Mouse (Mus musculus) C2C12 (cell line): ENCODE measurements at regions not wholly inside any gene's neighbourhood (a gene's known extent, or its start where the extent isn't known, plus 50 kb on each side); places are given as distances from the start of the nearest gene placed in this dataset.

ENCODE experiments used
- H3K27me3 ChIP-seq: one replicate; pipeline ENCODE4 v1.6.1; 2011; ENCODE audit not compliant: control insufficient read depth, insufficient read depth, insufficient read length
- H3K36me3 ChIP-seq: one replicate; pipeline ENCODE4 v1.6.1; 2011; ENCODE audit not compliant: control insufficient read depth, insufficient read depth
- H3K4me3 ChIP-seq: one replicate; pipeline ENCODE4 v1.5.1; 2011; ENCODE audit warnings: mild to moderate bottlenecking, control low read depth; ENCODE audit not compliant: poor library complexity, insufficient read depth, severe bottlenecking
- H3K79me2 ChIP-seq: one replicate; pipeline ENCODE4 v1.6.1; 2011; ENCODE audit not compliant: control insufficient read depth, insufficient read depth
- H3K79me3 ChIP-seq: one replicate; pipeline ENCODE4 v1.6.1; 2011; ENCODE audit warnings: low read depth, control low read depth
- H3ac ChIP-seq: one replicate; pipeline ENCODE3; 2011; ENCODE audit warnings: low read depth; ENCODE audit not compliant: control insufficient read depth, insufficient read length
- CEBPB ChIP-seq: IDR thresholded peaks from one replicate; pipeline ENCODE4 v1.6.1; 2011; ENCODE audit warnings: low read depth, mild to moderate bottlenecking, control low read depth, moderate library complexity
- CTCF ChIP-seq: IDR thresholded peaks from one replicate; pipeline ENCODE4 v1.5.1; 2011; ENCODE audit not compliant: control insufficient read depth, insufficient read depth, insufficient read length
- FOSL1 ChIP-seq: IDR thresholded peaks from one replicate; pipeline ENCODE4 v1.8.0; 2011; ENCODE audit warnings: mild to moderate bottlenecking, low read length; ENCODE audit not compliant: poor library complexity, insufficient read depth, severe bottlenecking
- MAX ChIP-seq: IDR thresholded peaks from one replicate; pipeline ENCODE4 v1.6.1; 2011; ENCODE audit warnings: mild to moderate bottlenecking, control low read depth
- MYOD1 ChIP-seq: IDR thresholded peaks from one replicate; pipeline ENCODE4 v1.6.1; 2011; ENCODE audit warnings: low read depth; ENCODE audit not compliant: control insufficient read depth, insufficient read length
- MYOG ChIP-seq: IDR thresholded peaks from one replicate; pipeline ENCODE4 v1.6.1; 2011; ENCODE audit not compliant: control insufficient read depth, insufficient read length; ENCODE audit errors: extremely low read depth
- USF1 ChIP-seq: IDR thresholded peaks from one replicate; pipeline ENCODE4 v1.6.1; 2011; ENCODE audit warnings: low read depth, mild to moderate bottlenecking, control low read depth, moderate library complexity

DNA sequence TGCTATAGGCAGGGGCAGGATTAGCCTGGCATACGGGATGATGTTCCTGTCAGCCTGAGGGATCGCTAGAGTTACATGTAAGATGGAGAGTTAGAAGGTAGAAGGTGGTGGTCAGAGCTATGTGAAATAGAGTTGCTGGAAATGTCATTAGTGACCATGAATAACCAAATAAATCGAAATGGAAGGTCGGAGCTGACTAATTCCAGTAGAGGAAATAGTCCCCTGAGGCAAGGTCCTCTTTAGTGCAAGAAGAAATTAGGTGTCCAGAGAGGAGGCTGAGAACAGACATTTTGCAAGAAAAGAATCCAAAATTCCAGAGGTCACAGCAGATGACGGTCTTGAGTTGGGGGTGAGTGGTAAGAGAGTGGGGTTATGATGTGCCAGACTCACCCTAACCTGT is 75.9 kb upstream of the Pirt start:
- H3K36me3 ChIP-seq, result no peaks in the 10 kb centered on the region
- TF ChIP-seq USF1 (no peak), MYOG (no peak)
- no peak overlapping the region for H3ac ChIP-seq

DNA sequence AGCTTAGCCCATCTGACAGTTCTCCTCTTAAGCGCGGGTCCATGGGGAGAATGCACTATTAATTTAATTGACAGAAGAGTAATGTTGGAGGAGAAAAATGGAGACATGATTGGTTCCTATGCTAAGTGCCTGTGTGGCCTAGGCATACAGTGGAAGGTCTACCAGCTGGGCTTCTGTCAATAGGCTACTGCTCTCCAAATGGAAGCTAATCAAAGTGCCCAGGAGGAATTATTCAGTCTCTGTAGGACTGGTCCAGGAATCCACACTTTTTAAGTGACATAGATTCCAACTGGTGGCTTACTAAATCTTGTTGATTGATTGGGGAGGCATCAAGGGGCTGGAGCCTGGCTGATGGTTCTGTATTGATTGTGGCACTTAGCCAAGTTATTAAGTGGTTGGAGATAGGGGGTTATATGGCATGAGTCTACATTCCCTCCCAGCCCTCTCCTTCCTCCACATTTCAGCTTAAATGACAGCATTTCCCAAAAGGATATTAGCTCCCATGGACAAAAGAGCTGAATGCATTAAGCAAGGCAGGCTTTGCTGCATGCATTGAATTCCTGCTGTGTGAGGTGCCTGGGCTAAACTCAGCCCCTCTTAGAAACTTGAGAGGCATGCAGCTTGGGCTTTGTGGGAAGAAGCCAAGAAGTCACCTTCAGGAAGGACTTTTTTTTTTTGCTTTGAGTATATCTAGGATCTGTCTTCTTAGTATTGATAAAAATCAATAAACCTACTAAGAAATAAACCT is 75.0 kb upstream of the Pirt start:
- Histone ChIP-seq H3K79me3 (no peaks in the 10 kb centered on the region), H3K79me2 (no peaks in the 10 kb centered on the region), H3K27me3 (no peaks in the 10 kb centered on the region), H3ac (no peak overlapping the region), H3K4me3 (no peak overlapping the region), H3K36me3 (no peaks in the 10 kb centered on the region)
- TF ChIP-seq MYOG (no peak), MAX (no peak), CEBPB (no peak), FOSL1 (no peak), CTCF (no peak), MYOD1 (no peak), USF1 (no peak)

More for the DNA sequence above, 75.9 kb upstream of the Pirt start:
- H3K4me3 ChIP-seq, result no peak overlapping the region
- no peaks in the 10 kb centered on the region for H3K27me3 ChIP-seq
- H3K79me3 ChIP-seq, result no peaks in the 10 kb centered on the region
- no peaks in the 10 kb centered on the region for H3K79me2 ChIP-seq

DNA sequence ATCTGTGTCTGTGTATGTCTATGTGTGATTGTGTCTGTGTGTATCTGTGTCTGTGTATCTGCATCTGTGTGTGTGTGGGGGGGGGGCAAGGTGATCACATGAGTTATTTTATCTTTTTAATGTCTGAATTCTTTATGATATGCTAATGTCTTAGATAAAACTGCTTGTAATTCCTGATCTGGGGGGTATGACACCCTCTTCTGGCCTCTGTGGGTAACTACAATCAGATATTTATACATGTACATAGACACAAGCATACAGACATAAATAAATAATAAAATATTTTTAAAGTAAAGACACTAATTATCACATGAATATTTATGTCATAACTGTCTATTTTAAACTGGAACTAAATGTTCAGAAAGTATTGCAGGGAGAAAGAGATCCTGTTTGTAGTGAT is 66.5 kb upstream of the Pirt start:
- H3K79me3 ChIP-seq, result no peaks in the 10 kb centered on the region
- H3K36me3 ChIP-seq, result no peaks in the 10 kb centered on the region
- H3K27me3 ChIP-seq, result no peaks in the 10 kb centered on the region
- H3K4me3 ChIP-seq, result no peak overlapping the region
- H3ac ChIP-seq, result no peak overlapping the region
- no peaks in the 10 kb centered on the region for H3K79me2 ChIP-seq
- TF ChIP-seq MYOG (no peak), CTCF (no peak), USF1 (no peak), MAX (no peak), CEBPB (no peak), FOSL1 (no peak), MYOD1 (no peak)

DNA sequence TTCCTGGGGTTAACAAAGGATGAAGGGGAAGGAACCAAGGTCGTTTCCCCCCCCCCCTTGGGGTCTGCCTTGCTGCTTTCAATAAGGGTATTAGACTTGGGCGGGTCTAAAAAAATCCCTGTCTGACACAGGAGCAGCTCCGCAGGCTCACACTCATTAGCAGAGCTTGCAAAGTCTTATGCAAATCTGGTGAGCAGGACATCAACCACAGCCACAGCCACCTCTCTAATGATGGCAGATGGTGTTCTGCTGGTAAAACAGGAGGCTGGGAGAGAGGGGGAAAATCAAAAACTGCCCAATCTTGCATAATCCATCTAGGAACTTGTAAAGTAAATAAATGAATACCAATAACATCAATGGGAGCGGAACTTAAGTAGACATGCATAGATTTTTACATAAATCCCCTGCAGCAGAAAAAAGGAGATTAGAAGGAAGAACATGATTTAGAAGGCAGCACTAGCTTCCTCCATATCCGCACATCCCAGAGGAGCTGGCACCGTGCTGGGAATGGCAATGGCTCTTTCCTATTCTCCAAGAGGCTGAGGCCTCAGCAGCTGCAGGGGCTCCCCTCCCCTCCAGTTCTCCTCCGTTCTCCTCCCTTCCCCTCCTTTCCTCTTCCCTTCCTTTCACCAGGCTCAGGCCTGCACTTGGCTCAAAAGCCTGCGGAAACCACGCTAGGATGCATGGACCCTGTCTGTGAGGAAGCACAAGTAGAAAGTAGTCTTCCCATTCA is 65.6 kb upstream of the Pirt start:
- Histone ChIP-seq H3K4me3 (no peak overlapping the region), H3K27me3 (no peaks in the 10 kb centered on the region), H3K36me3 (no peaks in the 10 kb centered on the region), H3ac (no peak overlapping the region), H3K79me3 (no peaks in the 10 kb centered on the region), H3K79me2 (no peaks in the 10 kb centered on the region)
- no peak for TF ChIP-seq MAX
- TF ChIP-seq MYOD1, result no peak
- TF ChIP-seq CEBPB, result no peak
- TF ChIP-seq FOSL1, result no peak
- no peak for TF ChIP-seq MYOG
- no peak for TF ChIP-seq USF1
- TF ChIP-seq CTCF, result no peak
